Mouse (Mus musculus) megakaryocyte, embryonic 14.5 days (primary cell): ENCODE measurements around the gene Prpsap1. TPM values are rescaled to one million over a fixed set of nuclear protein-coding genes. Genes with fewer than 3 reads are reported as not detected.
"Not testable (repeated sequence)": the region's sequence is repeated elsewhere in the genome, so short reads cannot be mapped to it uniquely, and the experiment has no call there.

Experiments
- H3K27me3 ChIP-seq: replicated peaks from 2 replicates; pipeline ENCODE3; 2012; ENCODE audit warnings: inconsistent platforms
- H3K36me3 ChIP-seq: replicated peaks from 2 replicates; pipeline ENCODE3; 2012; ENCODE audit warnings: low read length, inconsistent platforms, mixed read lengths
- H3K4me1 ChIP-seq: 2 replicates; pipeline ENCODE4 v1.6.1; 2012; ENCODE audit warnings: inconsistent platforms
- H3K4me3 ChIP-seq: replicated peaks from 2 replicates; pipeline ENCODE3; 2012; ENCODE audit warnings: moderate library complexity, mild to moderate bottlenecking, inconsistent platforms
- H3K9me3 ChIP-seq: 2 replicates; pipeline ENCODE4 v1.6.1; 2012; ENCODE audit warnings: inconsistent platforms
- FLI1 ChIP-seq: IDR thresholded peaks from 2 replicates; pipeline ENCODE4 v1.6.1; 2012; ENCODE audit warnings: low read length, inconsistent platforms, mixed read lengths
- GATA1 ChIP-seq: IDR thresholded peaks from 3 replicates; pipeline ENCODE4 v1.6.1; 2012; ENCODE audit warnings: mixed read lengths, low read length, inconsistent platforms, borderline replicate concordance
- polyA plus RNA-seq: library from polyadenylated mRNA; stranded (reverse); fragments of >175 nt; gene quantifications from 2 replicates; pipeline ENCODE4 v1.2.3, GENCODE M21; 2012; ENCODE audit warnings: low replicate concordance; ENCODE audit not compliant: insufficient read depth

Prpsap1 gene
- polyA plus RNA-seq, 1 experiment, result 20.3 TPM

DNA sequence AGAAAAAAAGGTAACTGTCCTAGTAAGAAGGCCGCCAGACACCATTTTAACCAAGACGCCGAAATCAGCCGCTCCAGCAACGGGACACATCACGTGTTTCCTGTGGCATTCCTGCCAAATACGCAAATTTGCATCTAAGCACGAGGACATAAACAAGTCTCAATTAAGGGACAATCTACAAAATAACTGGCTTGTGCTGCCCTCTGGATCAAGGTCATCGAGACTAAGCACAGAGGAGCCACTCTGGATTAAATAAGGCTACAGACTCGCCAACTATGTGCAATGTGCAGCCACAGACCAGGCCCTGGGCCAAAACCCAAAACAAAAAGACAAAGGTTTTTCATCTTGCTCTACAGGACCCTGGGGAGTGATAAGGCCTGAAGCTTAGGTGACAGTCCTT lies 18.0 kb downstream of the Prpsap1 start:
- peaks cover 97% of the 10 kb centered on the region for H3K36me3 ChIP-seq
- TF ChIP-seq FLI1, result no peak
- H3K9me3 ChIP-seq, result no peaks in the 10 kb centered on the region
- no peaks in the 10 kb centered on the region for H3K27me3 ChIP-seq
- peaks cover 3% of the 10 kb centered on the region; the same call in 1 of the 2 replicates for H3K4me1 ChIP-seq
- H3K4me3 ChIP-seq, result no peak overlapping the region

DNA sequence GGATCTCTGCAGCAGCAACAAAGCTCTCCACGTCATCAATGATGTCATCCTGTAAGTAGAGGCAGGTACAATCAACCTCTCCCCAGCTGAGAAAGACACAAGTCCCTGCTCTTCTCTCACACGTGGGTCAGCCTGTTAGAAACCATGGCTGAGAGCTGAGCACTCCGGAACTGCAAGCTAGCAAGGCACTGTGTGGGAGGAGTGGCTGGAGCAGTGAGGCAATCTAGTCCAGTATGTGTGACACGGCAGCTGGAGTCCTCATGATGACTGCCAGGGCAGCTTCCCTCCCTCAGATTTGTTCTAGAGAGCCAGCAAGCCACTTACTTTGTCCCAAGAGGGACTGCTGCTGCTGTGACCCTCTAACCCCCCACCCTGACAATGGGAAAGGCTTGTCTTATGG lies 21.7 kb downstream of the Prpsap1 start:
- peaks cover 77% of the 10 kb centered on the region for H3K36me3 ChIP-seq
- TF ChIP-seq GATA1 (no peak), FLI1 (no peak)
- no peaks in the 10 kb centered on the region for H3K27me3 ChIP-seq
- peaks cover 3% of the 10 kb centered on the region; the same call in 1 of the 2 replicates for H3K4me1 ChIP-seq
- H3K9me3 ChIP-seq, result no peaks in the 10 kb centered on the region
- no peak overlapping the region for H3K4me3 ChIP-seq

DNA sequence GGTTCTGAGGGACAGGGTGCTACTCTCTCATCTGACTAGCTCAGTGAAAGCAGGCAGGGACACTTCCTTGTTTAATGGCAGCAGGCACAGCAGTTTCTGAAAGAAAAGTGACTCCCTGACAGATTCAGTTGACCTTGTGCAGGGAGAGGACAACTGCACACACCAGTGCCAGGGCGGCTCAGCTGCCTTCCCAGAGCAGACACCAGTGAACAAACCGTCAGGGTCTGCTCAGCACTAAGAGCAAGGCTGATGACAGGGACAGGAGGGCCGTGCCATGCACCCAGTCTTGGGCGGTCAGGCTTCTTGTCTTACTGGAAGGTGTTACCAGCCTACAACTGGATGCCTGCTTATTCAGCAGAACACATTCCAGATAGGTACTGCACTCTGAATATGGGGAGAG lies 23.1 kb downstream of the Prpsap1 start:
- Histone ChIP-seq H3K36me3 (peaks cover 63% of the 10 kb centered on the region), H3K27me3 (peaks cover 5% of the 10 kb centered on the region), H3K4me1 (peaks cover 3% of the 10 kb centered on the region; the same call in 1 of the 2 replicates)

DNA sequence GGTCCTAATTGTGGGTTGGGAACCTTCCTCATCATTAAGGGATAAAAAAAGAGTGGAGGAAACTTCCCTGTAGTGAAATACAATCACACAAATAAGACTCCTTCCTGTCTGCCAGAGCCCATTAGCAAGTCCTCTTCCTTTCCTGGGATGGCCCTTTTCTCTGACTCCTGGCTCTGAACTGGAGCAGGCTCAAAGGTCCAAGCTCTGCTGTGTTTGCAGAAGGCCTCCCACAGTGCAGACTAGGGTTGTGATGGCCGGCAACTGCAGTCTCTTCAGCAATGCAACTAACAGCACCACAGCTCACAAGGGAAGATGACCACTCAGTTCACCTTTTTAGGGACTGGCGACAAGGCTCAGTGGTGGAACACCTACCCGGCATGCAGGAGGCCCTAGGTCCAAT lies 23.8 kb downstream of the Prpsap1 start:
- Histone ChIP-seq H3K4me1 (peaks cover 3% of the 10 kb centered on the region; the same call in 1 of the 2 replicates), H3K4me3 (no peak overlapping the region), H3K27me3 (peaks cover 11% of the 10 kb centered on the region), H3K36me3 (peaks cover 57% of the 10 kb centered on the region), H3K9me3 (no peaks in the 10 kb centered on the region)
- TF ChIP-seq GATA1 (no peak), FLI1 (no peak)

More for the DNA sequence above, 23.1 kb downstream of the Prpsap1 start:
- no peaks in the 10 kb centered on the region for H3K9me3 ChIP-seq
- TF ChIP-seq GATA1, result no peak
- no peak overlapping the region for H3K4me3 ChIP-seq

DNA sequence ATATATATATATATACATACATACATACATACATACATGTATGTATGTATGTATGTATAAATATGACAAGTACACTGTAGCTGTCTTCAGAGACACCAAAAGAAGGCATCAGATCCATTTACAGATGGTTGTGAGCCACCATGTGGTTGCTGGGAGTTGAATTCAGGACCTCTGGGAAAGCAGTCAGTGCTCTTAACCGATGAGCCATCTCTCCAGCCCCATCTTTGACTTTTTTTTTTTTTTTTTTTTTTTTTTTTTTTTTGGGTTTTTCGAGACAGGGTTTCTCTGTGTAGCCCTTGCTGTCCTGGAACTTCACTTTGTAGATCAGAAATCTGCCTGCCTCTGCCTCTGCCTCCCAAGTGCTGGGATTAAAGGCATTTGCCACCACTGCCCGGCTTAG lies 25.7 kb downstream of the Prpsap1 start:
- not testable (repeated sequence) for H3K4me3 ChIP-seq
- H3K36me3 ChIP-seq, result peaks cover 39% of the 10 kb centered on the region

DNA sequence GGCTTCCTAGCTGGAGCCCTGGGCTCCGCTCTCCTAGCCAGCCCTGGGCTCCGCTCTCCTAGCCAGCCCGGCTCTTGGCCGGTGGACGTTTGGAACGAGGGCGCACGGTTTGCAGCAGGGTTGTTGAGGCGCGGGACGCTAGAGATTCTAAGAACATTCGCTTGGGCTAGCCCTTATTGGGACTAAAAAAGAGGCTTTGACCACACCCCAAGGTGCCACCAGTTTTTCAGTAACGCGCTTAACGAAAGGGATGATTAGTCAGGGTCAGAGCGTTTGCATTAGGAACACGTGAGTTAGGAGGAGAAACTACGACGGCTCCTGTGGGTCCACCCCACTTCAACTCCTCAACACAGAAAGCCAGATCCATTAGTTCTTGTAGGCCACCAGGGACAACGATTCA lies 27.9 kb downstream of the Prpsap1 start, which contains the start of gene Qrich2:
Gene Qrich2, minus strand, starts transcription at position 101 of the 400 bp plus-strand sequence.
- peaks cover 17% of the 10 kb centered on the region for H3K36me3 ChIP-seq
- H3K27me3 ChIP-seq, result peaks cover 33% of the 10 kb centered on the region
- H3K9me3 ChIP-seq, result no peaks in the 10 kb centered on the region; the same call in 1 of the 2 replicates
- TF ChIP-seq FLI1 (no peak), GATA1 (no peak)
- H3K4me1 ChIP-seq, result peaks cover 10% of the 10 kb centered on the region
- H3K4me3 ChIP-seq, result no peak within 1 kb of the TSS

More for the DNA sequence above, 25.7 kb downstream of the Prpsap1 start:
- H3K27me3 ChIP-seq, result peaks cover 20% of the 10 kb centered on the region
- not testable (repeated sequence) for H3K9me3 ChIP-seq, H3K4me1 ChIP-seq

DNA sequence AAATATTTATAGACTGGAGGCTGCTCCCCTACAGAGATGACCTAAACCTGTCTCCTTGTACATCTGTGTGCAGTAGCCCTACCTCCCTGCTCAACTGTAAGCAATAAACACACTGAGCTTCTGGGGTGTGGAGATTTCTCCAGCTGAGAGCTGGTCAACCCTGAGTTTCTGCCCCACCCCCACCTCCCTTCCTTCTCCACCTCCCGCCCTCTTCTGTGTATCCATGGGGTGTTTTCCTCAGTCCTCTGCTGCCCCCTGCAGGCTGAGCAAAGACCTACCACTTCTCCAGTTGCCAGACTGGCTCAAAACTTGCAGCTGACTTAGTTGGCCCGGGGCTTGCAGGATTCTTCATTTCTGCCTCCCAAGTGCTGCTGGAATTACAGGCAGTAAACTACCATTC lies 30.2 kb downstream of the Prpsap1 start:
- H3K36me3 ChIP-seq, result no peaks in the 10 kb centered on the region
- no peak for TF ChIP-seq GATA1
- no peak for TF ChIP-seq FLI1
- H3K27me3 ChIP-seq, result peaks cover 46% of the 10 kb centered on the region
- H3K9me3 ChIP-seq, result no peaks in the 10 kb centered on the region; the same call in 1 of the 2 replicates
- no peak overlapping the region for H3K4me3 ChIP-seq
- H3K4me1 ChIP-seq, result peaks cover 7% of the 10 kb centered on the region

DNA sequence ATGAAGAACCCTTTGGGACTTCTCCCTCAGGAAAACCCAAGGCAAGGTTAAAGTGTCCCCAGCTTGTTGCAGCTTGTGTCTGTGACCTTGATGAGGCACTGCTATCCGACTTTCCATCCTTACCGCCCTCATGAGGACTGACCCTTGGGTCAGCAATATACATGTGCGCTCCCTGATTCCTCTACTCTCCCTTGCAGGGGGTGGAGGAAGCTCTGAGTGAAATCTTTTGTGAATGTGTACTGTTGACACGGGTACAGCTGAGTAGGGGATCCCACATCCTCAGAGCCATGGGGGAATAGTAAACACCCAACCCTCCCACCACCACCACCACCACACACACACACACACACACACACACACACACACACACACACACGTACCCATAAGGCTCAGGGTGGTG lies 30.7 kb downstream of the Prpsap1 start:
- H3K4me3 ChIP-seq, result no peak overlapping the region
- TF ChIP-seq FLI1 (no peak), GATA1 (no peak)
- no peaks in the 10 kb centered on the region; the same call in 1 of the 2 replicates for H3K9me3 ChIP-seq

DNA sequence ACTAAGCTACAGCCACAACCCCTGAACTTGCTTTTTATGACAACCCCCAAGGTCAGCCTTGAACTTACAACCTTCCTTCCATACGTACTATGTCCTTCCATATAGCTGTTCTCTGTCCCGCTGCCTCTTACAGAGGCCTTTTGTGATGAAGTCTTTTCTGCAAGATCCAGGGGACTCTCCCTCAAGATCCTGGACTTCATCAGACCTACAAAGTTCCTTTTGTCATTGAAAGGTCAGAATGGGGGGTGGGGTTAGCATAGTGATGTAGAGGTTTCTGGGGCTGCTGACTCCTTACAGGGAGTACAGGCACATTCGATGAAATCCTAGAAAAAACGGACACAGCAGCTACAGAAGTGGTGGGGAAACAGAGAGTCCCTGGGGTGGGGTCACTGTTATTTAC lies 34.2 kb downstream of the Prpsap1 start:
- Histone ChIP-seq H3K9me3 (no peaks in the 10 kb centered on the region; the same call in 1 of the 2 replicates), H3K4me3 (no peak overlapping the region), H3K27me3 (peaks cover 68% of the 10 kb centered on the region), H3K36me3 (no peaks in the 10 kb centered on the region), H3K4me1 (peaks cover 18% of the 10 kb centered on the region)
- TF ChIP-seq FLI1 (no peak), GATA1 (no peak)

More for the DNA sequence above, 30.7 kb downstream of the Prpsap1 start:
- Histone ChIP-seq H3K27me3 (peaks cover 51% of the 10 kb centered on the region), H3K36me3 (no peaks in the 10 kb centered on the region), H3K4me1 (peaks cover 7% of the 10 kb centered on the region)

DNA sequence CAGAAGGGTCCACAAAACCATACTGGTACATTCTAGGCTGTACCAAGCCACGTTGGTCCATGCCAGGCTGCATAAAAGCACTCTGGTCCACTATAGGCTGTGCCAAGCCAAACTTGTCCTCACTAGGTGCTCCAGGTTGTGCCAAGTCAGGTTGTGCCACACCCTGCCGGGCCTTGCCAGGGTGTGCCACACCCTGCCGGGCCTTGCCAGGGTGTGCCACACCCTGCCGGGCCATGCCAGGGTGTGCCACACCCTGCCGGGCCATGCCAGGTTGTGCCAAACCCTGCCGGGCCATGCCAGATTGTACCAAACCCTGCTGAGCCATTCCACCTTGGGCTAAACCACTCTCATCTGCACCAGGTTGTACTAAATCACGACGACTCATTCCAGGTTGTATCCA lies 37.8 kb downstream of the Prpsap1 start:
- H3K36me3 ChIP-seq, result no peaks in the 10 kb centered on the region
- peaks cover 77% of the 10 kb centered on the region for H3K27me3 ChIP-seq
- H3K4me3 ChIP-seq, result no peak overlapping the region
- H3K4me1 ChIP-seq, result peaks cover 11% of the 10 kb centered on the region
- H3K9me3 ChIP-seq, result peaks cover under 1% of the 10 kb centered on the region; the same call in 1 of the 2 replicates
- TF ChIP-seq FLI1 (no peak), GATA1 (no peak)

DNA sequence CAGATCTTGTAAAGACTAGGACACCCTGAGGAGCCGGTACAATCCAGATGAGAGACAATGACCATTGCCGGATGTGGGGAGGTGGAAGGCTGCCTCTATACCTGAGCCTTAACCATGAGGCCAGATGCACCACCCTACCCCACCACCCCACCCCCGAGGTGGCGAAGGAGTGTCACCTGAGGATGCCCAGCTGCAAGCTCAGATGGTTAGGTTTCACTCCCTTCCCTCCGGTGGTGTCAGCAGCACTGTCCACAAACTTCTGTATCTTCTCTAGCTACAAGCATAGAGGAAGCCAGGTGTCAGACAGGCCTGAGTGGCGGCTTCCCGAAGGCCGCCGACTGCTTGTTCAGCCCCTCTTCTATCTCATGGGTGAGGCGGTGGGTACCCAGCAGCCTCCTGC lies 40.1 kb downstream of the Prpsap1 start:
- peaks cover 11% of the 10 kb centered on the region for H3K4me1 ChIP-seq
- H3K4me3 ChIP-seq, result no peak overlapping the region
- H3K36me3 ChIP-seq, result no peaks in the 10 kb centered on the region
- peaks cover 22% of the 10 kb centered on the region for H3K9me3 ChIP-seq
- H3K27me3 ChIP-seq, result peaks cover 82% of the 10 kb centered on the region
- no peak for TF ChIP-seq FLI1
- no peak for TF ChIP-seq GATA1
